28 mouse cellular contexts compared by ENCODE assay signal in the genomic region with DNA sequence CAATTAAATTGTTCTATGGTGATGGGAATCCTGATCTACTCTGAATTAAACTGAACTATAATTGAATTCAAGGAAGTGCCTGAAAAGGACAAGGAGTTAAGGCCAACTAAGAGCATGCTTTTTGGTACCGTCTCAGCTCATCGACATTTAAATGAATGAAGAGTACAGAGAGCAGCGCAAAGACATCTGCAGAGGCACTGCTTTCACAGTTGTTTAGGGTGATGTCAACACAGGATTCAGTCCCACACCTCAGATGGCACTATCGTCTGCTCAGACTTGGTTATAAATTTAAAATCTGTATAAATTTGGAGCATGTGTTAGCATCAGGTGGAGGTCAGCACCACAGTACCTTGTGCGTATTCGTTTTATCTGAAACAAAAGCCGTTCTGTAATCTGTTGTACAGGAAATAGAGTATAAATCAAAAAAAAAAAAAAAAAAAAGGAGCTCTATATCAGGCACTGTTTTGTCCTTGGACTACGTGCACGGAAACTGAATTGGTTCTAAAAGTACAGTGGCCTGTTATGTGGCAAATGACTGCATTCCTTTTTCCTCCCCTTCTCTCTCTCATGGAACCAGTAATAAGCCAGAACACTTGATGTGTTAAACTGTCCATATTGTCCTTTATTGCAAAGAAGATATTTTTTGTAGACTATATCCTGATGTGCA.
DNase-seq lines count a peak whose midpoint lies in the region; ATAC-seq and TF ChIP-seq lines count a peak whose summit lies in the region.
"Had no signal": no experiment of that assay in that cellular context is flagged by ENCODE, and none has a peak within 500 bp of the region (broad histone marks: within the 10 kb centered on the region; RNA-seq: fewer than 3 reads in every experiment).

No protein-coding gene starts in this region.

- no peak for TF ChIP-seq CTCF in midbrain, postnatal 0 days (IDR thresholded peaks at IDR 0.05)

- no peaks in the 10 kb centered on the region for H3K9me3 ChIP-seq in hindbrain, embryonic 14.5 days (ENCODE audit: control insufficient read depth, low read length)
- no peaks in the 10 kb centered on the region for H3K9me3 ChIP-seq in hindbrain, embryonic 10.5 days
- H3K9me3 ChIP-seq in midbrain, postnatal 0 days (ENCODE audit: low read length), result no peaks in the 10 kb centered on the region
- no peaks in the 10 kb centered on the region for H3K9me3 ChIP-seq in midbrain, embryonic 11.5 days (ENCODE audit: control insufficient read depth, low read length)
- no peaks in the 10 kb centered on the region for H3K9me3 ChIP-seq in forebrain, embryonic 15.5 days
- H3K9me3 ChIP-seq in neural tube, embryonic 15.5 days (replicated peaks), result no peaks in the 10 kb centered on the region
- H3K9me3 ChIP-seq: G1E; heart, embryonic 12.5 days; kidney, embryonic 15.5 days; limb, embryonic 13.5 days; liver, embryonic 12.5 days had no signal

- no peaks in the 10 kb centered on the region for H3K36me3 ChIP-seq in hindbrain, embryonic 14.5 days (replicated peaks; ENCODE audit: control insufficient read depth, insufficient read depth)
- H3K36me3 ChIP-seq in hindbrain, embryonic 10.5 days, result no peaks in the 10 kb centered on the region
- H3K36me3 ChIP-seq in midbrain, postnatal 0 days (ENCODE audit: insufficient read depth, low read length), result no peaks in the 10 kb centered on the region
- H3K36me3 ChIP-seq in midbrain, embryonic 11.5 days (ENCODE audit: control insufficient read depth, insufficient read depth, low read length), result no peaks in the 10 kb centered on the region
- H3K36me3 ChIP-seq in forebrain, embryonic 15.5 days, result no peaks in the 10 kb centered on the region
- no peaks in the 10 kb centered on the region for H3K36me3 ChIP-seq in neural tube, embryonic 15.5 days
- H3K36me3 ChIP-seq: G1E; heart, embryonic 12.5 days; kidney, embryonic 15.5 days; limb, embryonic 13.5 days; liver, embryonic 12.5 days had no signal

- H3K27me3 ChIP-seq in hindbrain, embryonic 14.5 days (ENCODE audit: control insufficient read depth, insufficient read depth, low read length), result no peaks in the 10 kb centered on the region
- no peaks in the 10 kb centered on the region for H3K27me3 ChIP-seq in hindbrain, embryonic 10.5 days (ENCODE audit: insufficient read depth, poor library complexity, severe bottlenecking)
- H3K27me3 ChIP-seq in midbrain, postnatal 0 days (ENCODE audit: insufficient read depth, low read length), result no peaks in the 10 kb centered on the region
- H3K27me3 ChIP-seq in midbrain, embryonic 11.5 days (ENCODE audit: control insufficient read depth, insufficient read depth, low read length), result no peaks in the 10 kb centered on the region
- no peaks in the 10 kb centered on the region for H3K27me3 ChIP-seq in forebrain, embryonic 15.5 days
- no peaks in the 10 kb centered on the region for H3K27me3 ChIP-seq in neural tube, embryonic 15.5 days (replicated peaks)
- H3K27me3 ChIP-seq: CH12.LX; heart, embryonic 12.5 days; kidney, embryonic 15.5 days; limb, embryonic 13.5 days; liver, embryonic 12.5 days had no signal

- no peak overlapping the region for H3K9ac ChIP-seq in hindbrain, embryonic 14.5 days
- H3K9ac ChIP-seq in midbrain, postnatal 0 days (replicated peaks; ENCODE audit: low read length, poor library complexity, severe bottlenecking), result no peak overlapping the region
- no peak overlapping the region for H3K9ac ChIP-seq in midbrain, embryonic 11.5 days (ENCODE audit: low read length)
- no peak overlapping the region for H3K9ac ChIP-seq in forebrain, embryonic 15.5 days (replicated peaks)
- no peak overlapping the region for H3K9ac ChIP-seq in neural tube, embryonic 15.5 days (replicated peaks)
- H3K9ac ChIP-seq: heart, embryonic 12.5 days; kidney, embryonic 15.5 days; limb, embryonic 13.5 days; liver, embryonic 12.5 days had no signal

- no peak overlapping the region for H3K27ac ChIP-seq in hindbrain, embryonic 14.5 days
- H3K27ac ChIP-seq in hindbrain, embryonic 10.5 days, result no peak overlapping the region
- H3K27ac ChIP-seq in midbrain, postnatal 0 days (ENCODE audit: low read depth, low read length), result peak overlapping the region; percentile 13; the same call in 1 of the 2 replicates
- no peak overlapping the region for H3K27ac ChIP-seq in midbrain, embryonic 11.5 days (ENCODE audit: low read depth, low read length)
- H3K27ac ChIP-seq in forebrain, embryonic 15.5 days (replicated peaks), result no peak overlapping the region
- no peak overlapping the region; the same call in 1 of the 2 replicates for H3K27ac ChIP-seq in neural tube, embryonic 15.5 days (replicated peaks)
- H3K27ac ChIP-seq: kidney, embryonic 15.5 days; limb, embryonic 13.5 days; liver, embryonic 12.5 days had no signal

- no peak overlapping the region for H3K4me3 ChIP-seq in hindbrain, embryonic 14.5 days (replicated peaks; ENCODE audit: low read length)
- no peak overlapping the region for H3K4me3 ChIP-seq in hindbrain, embryonic 10.5 days
- H3K4me3 ChIP-seq in midbrain, postnatal 0 days (ENCODE audit: low read depth, low read length), result no peak overlapping the region
- no peak overlapping the region for H3K4me3 ChIP-seq in midbrain, embryonic 11.5 days (ENCODE audit: low read depth, low read length)
- H3K4me3 ChIP-seq in forebrain, embryonic 15.5 days, result no peak overlapping the region
- H3K4me3 ChIP-seq in neural tube, embryonic 15.5 days (replicated peaks), result no peak overlapping the region
- H3K4me3 ChIP-seq: heart, embryonic 12.5 days; kidney, embryonic 15.5 days; limb, embryonic 13.5 days; liver, embryonic 12.5 days had no signal

- no peak for DNase-seq in hindbrain, embryonic 14.5 days (ENCODE audit: low spot score)
- DNase-seq in hindbrain, embryonic 10.5 days (ENCODE audit: low spot score), result no peak
- DNase-seq in midbrain, postnatal 0 days (ENCODE audit: low spot score), result peak; percentile 44
- DNase-seq in midbrain, embryonic 11.5 days (ENCODE audit: low spot score, missing footprints), result no peak
- no peak for DNase-seq in urinary bladder, postnatal 14 days (ENCODE audit: low spot score)
- DNase-seq: adrenal gland, adult 8-10 months; B cell, adult 2 months; cerebellum, adult 2 months; cerebellum, postnatal 25 days; gastrocnemius, postnatal 25 days; heart, adult 18-20 months; heart, postnatal 10 days; kidney, postnatal 36 days; layer of hippocampus, adult 9-11 months; lung, adult 18-20 months; lung, postnatal 10 days; thymus, adult 18-20 months; thymus, postnatal 36 days had no signal

- ATAC-seq in hindbrain, embryonic 14.5 days (ENCODE audit: low FRiP score), result peak; percentile 43; the same call in 1 of the 2 replicates
- ATAC-seq in midbrain, postnatal 0 days (ENCODE audit: low FRiP score), result peak; percentile 47; the same call in 1 of the 2 replicates
- no peak for ATAC-seq in midbrain, embryonic 11.5 days (ENCODE audit: low FRiP score)
- ATAC-seq in forebrain, embryonic 15.5 days (replicated peaks), result peak; percentile 62
- ATAC-seq in neural tube, embryonic 15.5 days (ENCODE audit: low FRiP score), result peak; percentile 73
- ATAC-seq: activated CD4-positive, CD25-positive, alpha-beta regulatory T cell, adult 4 months; intestine, postnatal 0 days; liver, embryonic 12.5 days had no signal

- WGBS in hindbrain, embryonic 14.5 days, result 72% methylated on average over 9 of the region's 9 CpGs
- WGBS in hindbrain, embryonic 10.5 days, result 87% methylated on average over 9 of the region's 9 CpGs
- WGBS in midbrain, postnatal 0 days, result 65% methylated on average over 9 of the region's 9 CpGs
- 85% methylated on average over 9 of the region's 9 CpGs for WGBS in midbrain, embryonic 11.5 days
- 64% methylated on average over 9 of the region's 9 CpGs for WGBS in forebrain, embryonic 15.5 days
- WGBS in neural tube, embryonic 15.5 days, result 59% methylated on average over 9 of the region's 9 CpGs

- H3K4me1 ChIP-seq in hindbrain, embryonic 14.5 days (replicated peaks; ENCODE audit: control insufficient read depth, insufficient read depth, low read length), result peaks cover 6% of the 10 kb centered on the region; the same call in 1 of the 2 replicates
- 0 out of 2 replicates have a peak, but pooled peaks cover 2% of the 10 kb centered on the region for H3K4me1 ChIP-seq in hindbrain, embryonic 10.5 days (replicated peaks)
- no peaks in the 10 kb centered on the region for H3K4me1 ChIP-seq in midbrain, postnatal 0 days (ENCODE audit: insufficient read depth, low read length)
- H3K4me1 ChIP-seq in midbrain, embryonic 11.5 days (ENCODE audit: control insufficient read depth, insufficient read depth, low read length), result no peaks in the 10 kb centered on the region
- H3K4me1 ChIP-seq in forebrain, embryonic 15.5 days, result peaks cover 14% of the 10 kb centered on the region; the same call in 1 of the 2 replicates
- no peaks in the 10 kb centered on the region for H3K4me1 ChIP-seq in neural tube, embryonic 15.5 days
- H3K4me1 ChIP-seq: heart, embryonic 12.5 days; kidney, embryonic 15.5 days; limb, embryonic 13.5 days; liver, embryonic 12.5 days had no signal

- no peak overlapping the region for H3K4me2 ChIP-seq in hindbrain, embryonic 14.5 days (replicated peaks)
- H3K4me2 ChIP-seq in midbrain, postnatal 0 days (ENCODE audit: low read depth, low read length, poor library complexity, severe bottlenecking), result no peak overlapping the region
- H3K4me2 ChIP-seq in midbrain, embryonic 11.5 days, result no peak overlapping the region
- H3K4me2 ChIP-seq in forebrain, embryonic 15.5 days (replicated peaks), result no peak overlapping the region
- H3K4me2 ChIP-seq in neural tube, embryonic 15.5 days, result no peak overlapping the region
- H3K4me2 ChIP-seq: heart, embryonic 12.5 days; kidney, embryonic 15.5 days; limb, embryonic 13.5 days; liver, embryonic 12.5 days had no signal
